Mouse (Mus musculus) Patski (cell line): ENCODE data around the gene Mtfmt. TPM values are rescaled to one million over a fixed set of nuclear protein-coding genes. Genes with fewer than 3 reads are reported as not detected.

ENCODE experiments used
- ATAC-seq: fragments of 100-300 bp; one replicate; pipeline ENCODE4 v1.8.0; 2021
- CTCF ChIA-PET: fragments of 350-600 bp; sonication (Branson Sonifier 250); formaldehyde crosslinking; loops from one replicate; lab custom pipeline; 2022; ENCODE audit warnings: inconsistent platforms; lab: Charles Lee
- POLR2A ChIA-PET: fragments of 350-600 bp; sonication (Branson Sonifier 250); formaldehyde crosslinking; loops from one replicate; lab custom pipeline; 2022; ENCODE audit warnings: antibody characterized with exemption, inconsistent platforms; lab: Charles Lee
- DNase-seq: peaks from one replicate; pipeline ENCODE4 v3.0.0-alpha.2; 2011; ENCODE audit warnings: low read depth, low spot score
- H3K27me3 ChIP-seq: fragments of 371-371 bp; one replicate; pipeline ENCODE4 v1.5.1; 2021
- CTCF ChIP-seq: fragments of 100-300 bp; IDR thresholded peaks from one replicate; pipeline ENCODE4 v1.5.1; 2021
- in situ Hi-C: fragments of 300-500 bp; cut with MboI; formaldehyde crosslinking; loops from 3 replicates; pipeline ENCODE4 v1.11.1; 2018; ENCODE audit warnings: low pct_unique_long_range_greater_than_20kb, mixed read lengths
- polyA plus RNA-seq: library from polyadenylated mRNA; unstranded; gene quantifications from one replicate; pipeline ENCODE4 v1.2.3, GENCODE M21; 2021

The Mtfmt gene
- polyA plus RNA-seq, 1 experiment from 2014 or later, result 21.3 TPM

DNA sequence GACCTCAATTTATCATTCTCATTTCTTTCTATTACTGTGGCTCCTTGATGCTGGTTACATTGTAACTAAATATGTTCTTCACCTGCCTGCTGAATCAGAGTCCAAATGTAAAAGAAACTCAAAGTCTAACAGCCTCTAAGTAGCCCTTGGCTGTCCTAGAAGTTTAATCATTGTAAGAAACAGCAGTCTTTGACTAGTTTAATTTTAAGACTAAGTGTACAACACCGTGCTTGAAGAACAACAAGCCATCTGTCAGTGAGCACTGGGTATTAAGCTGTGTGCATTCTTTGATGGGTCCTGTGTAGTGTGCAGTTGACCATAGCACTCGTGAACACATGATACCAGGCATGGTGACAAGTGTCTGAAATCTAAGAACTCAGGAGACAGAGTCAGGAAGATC is 8.1 kb upstream of the Mtfmt start:
- H3K27me3 ChIP-seq, result no peaks in the 10 kb centered on the region
- no peak for TF ChIP-seq CTCF
- ChIA-PET POLR2A (no interaction called here), CTCF (no interaction called here)
- in situ Hi-C loops, result loop anchor here (5.0 to 10.0 kb wide), 2 partner anchors 35 to 203 kb away; partner anchors contain the start of gene Kbtbd13
- DNase-seq, result no peak
- ATAC-seq, result no peak

DNA sequence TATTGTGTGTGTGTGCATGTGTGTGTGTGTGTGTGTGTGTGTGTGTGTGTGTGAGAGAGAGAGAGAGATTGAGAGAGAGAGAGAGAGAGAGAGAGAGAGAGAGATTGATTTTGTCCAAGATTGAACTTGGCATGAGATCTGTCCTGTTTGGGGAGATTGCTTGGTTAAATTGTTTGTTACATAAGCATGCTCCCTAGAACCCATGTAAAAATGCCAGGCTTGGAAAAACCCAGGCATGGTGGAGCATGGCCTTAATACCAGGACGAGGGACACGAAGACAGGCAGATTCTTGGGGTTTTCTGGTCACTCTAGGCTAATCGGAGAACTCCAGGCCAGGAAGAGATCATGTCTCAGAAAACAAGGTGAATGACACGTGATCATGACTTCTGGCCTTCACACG is 7.6 kb upstream of the Mtfmt start:
- ATAC-seq (no peak), DNase-seq (no peak)
- POLR2A ChIA-PET, result no interaction called here
- in situ Hi-C loops, result loop anchor here (5.0 to 10.0 kb wide), 2 partner anchors 36 to 203 kb away; partner anchors contain the start of gene Kbtbd13
- no peak for TF ChIP-seq CTCF
- CTCF ChIA-PET, result no interaction called here
- no peaks in the 10 kb centered on the region for H3K27me3 ChIP-seq

DNA sequence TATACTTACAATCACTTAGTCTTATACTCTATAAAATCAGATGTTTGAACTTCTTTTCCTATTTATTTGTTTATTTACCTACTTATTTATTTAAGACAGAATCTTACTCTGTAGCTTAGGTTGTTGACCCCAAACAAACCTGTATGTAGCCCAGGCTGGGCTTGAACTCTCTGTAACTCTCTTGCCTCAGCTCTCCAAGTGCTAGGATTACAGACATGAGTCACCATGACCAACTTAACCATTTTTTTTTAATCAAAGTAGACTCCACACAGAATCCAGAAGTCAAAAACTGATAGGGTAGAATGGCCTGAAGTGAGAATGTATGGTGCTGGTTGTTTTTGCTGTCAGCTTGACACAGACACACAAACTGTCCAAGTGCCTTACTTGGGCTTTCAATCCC is 5.2 kb upstream of the Mtfmt start:
- TF ChIP-seq CTCF, result no peak
- ATAC-seq (no peak), DNase-seq (no peak)
- no peaks in the 10 kb centered on the region for H3K27me3 ChIP-seq
- in situ Hi-C loops, result no loop called here
- ChIA-PET POLR2A (interaction anchor here (1.6 kb wide), 1 partner anchor 56 kb away, joined by 3 read pairs; no protein-coding TSS in a partner anchor), CTCF (interaction anchor here (1.4 to 3.5 kb wide), 3 partner anchors 37 to 64 kb away, joined by 3 to 13 read pairs (median 5); no protein-coding TSS in a partner anchor)

DNA sequence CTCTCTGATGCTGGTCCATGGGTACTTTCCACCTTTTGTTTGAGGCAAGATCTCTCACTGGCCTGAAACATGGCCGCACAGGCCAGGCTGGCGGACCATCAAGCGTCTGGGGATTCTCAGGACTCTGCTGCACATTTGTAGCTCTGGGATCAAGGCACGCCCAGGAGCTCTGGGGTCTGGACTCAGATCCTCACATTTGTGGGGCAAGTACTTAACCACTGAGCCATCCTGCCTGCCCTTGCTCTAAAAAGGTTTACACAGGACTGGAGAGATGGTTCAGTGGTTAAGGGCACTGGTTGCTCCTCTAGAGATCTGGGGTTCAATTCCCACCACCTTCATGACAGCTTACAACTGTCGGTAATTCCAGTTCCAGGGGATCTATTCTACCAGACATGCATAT is 4.7 kb upstream of the Mtfmt start:
- in situ Hi-C loops, result no loop called here
- CTCF ChIA-PET, result interaction anchor here (1.2 to 3.5 kb wide), 6 partner anchors 33 to 64 kb away, joined by 3 to 13 read pairs (median 6); partner anchors contain the start of gene Rasl12
- POLR2A ChIA-PET, result interaction anchor here (1.6 kb wide), 1 partner anchor 56 kb away, joined by 3 read pairs; no protein-coding TSS in a partner anchor
- TF ChIP-seq CTCF, result no peak
- H3K27me3 ChIP-seq, result no peaks in the 10 kb centered on the region
- DNase-seq (no peak), ATAC-seq (no peak)

DNA sequence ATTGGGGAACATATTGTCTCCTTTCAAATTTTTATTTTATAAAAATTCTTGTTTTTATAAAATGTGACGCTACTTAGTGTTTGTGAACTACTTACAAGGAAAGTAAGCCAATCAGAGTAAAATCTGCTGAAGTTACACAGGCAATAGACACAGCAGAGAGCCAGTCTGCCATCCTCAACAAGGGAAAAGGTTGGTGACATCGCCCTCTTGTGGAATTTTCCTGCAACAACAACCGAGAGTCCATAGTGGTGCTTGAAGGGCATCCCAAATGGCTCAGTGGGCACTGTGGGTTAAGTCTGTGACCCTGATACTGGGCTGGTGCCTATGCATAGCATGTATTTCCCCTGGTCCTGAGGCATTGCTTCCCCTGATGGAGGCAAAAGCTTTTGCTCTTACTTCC is 3.3 kb upstream of the Mtfmt start:
- peak; percentile 83 for TF ChIP-seq CTCF
- CTCF ChIA-PET, result interaction anchor here (0.8 to 3.5 kb wide), 6 partner anchors 8 to 59 kb away, joined by 3 to 13 read pairs (median 7); partner anchors contain the start of gene Rasl12

DNA sequence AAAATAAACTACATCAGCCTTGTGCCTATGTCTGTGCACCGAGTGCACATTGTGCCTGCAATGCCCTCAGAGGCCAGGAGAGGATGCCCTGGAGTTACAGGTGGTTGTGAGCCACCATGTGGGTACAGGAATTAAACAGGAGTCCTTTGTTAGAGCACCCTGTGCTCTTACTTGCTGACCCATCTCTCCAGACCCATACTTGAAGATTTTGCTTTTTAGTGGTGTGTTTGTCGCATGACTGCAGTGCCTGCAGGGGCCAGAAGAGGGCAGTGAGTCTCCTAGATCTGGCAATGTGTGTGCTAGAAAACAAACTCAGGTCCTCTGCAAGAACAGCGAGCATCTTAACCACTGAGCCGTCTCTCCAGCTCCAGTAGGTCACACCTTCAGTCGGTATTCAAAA is 1.4 kb upstream of the Mtfmt start:
- peak; percentile 75 for TF ChIP-seq CTCF
- POLR2A ChIA-PET, result no interaction called here
- no peak for DNase-seq
- CTCF ChIA-PET, result interaction anchor here (0.6 to 3.5 kb wide), 3 partner anchors 12 to 61 kb away, joined by 3 to 13 read pairs (median 8); no protein-coding TSS in a partner anchor
- no peaks in the 10 kb centered on the region for H3K27me3 ChIP-seq
- ATAC-seq, result no peak
- in situ Hi-C loops, result no loop called here

More for the DNA sequence above, 3.3 kb upstream of the Mtfmt start:
- ATAC-seq, result peak; percentile 44
- in situ Hi-C loops, result no loop called here
- H3K27me3 ChIP-seq, result no peaks in the 10 kb centered on the region
- peak; percentile 33 for DNase-seq
- POLR2A ChIA-PET, result no interaction called here

DNA sequence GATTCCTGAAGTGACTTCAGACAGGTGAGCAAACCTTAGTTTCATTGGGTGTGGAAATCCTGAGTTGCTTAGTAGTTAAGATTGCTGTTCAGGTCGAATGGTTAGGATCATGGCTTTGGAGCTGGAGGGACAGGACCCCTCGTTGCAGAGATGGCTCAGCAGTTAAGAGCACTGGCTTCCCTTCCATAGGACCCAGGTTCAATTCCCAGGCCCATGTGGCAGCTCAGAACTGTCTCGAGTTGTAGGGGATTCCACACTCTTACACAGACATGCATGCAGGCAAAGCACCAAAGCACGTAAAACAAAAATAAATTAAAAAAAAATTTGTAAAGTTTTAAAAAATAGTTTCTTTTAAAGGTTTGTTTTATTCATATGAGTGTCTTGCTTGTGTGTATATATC is 371 bp upstream of the Mtfmt start:
- ChIA-PET POLR2A (interaction anchor here (0.6 kb wide), 1 partner anchor 13 kb away, joined by 3 read pairs; no protein-coding TSS in a partner anchor), CTCF (interaction anchor here (0.7 to 1.2 kb wide), 4 partner anchors 20 to 64 kb away, joined by 3 to 6 read pairs (median 3); no protein-coding TSS in a partner anchor)
- in situ Hi-C loops, result no loop called here
- TF ChIP-seq CTCF, result no peak
- H3K27me3 ChIP-seq, result no peaks in the 10 kb centered on the region
- DNase-seq (no peak), ATAC-seq (no peak)

DNA sequence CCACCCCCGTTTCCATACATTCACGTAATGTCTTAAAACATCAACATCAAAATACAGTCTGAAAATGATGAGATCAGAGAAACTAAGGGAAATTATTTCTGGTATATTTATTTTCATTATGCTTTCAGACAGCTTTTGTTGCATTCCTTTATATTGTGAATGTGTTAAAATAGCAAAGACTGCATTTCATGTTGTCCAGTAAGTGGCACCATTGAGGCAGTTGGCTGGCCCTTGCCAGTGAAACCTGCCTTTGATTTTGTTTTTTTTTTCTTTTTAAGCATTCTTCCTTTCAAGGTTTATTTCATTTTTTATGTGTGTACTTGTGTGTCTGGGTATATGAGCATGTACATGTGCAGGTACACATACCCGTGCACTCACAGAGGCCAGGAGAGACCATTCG is 9.1 kb downstream of the Mtfmt start:
- no peak for DNase-seq
- ChIA-PET POLR2A (interaction anchor here (0.6 kb wide), 1 partner anchor 164 kb away, joined by 4 read pairs; no protein-coding TSS in a partner anchor), CTCF (no interaction called here)
- in situ Hi-C loops, result no loop called here
- H3K27me3 ChIP-seq, result no peaks in the 10 kb centered on the region
- no peak for TF ChIP-seq CTCF
- no peak for ATAC-seq

DNA sequence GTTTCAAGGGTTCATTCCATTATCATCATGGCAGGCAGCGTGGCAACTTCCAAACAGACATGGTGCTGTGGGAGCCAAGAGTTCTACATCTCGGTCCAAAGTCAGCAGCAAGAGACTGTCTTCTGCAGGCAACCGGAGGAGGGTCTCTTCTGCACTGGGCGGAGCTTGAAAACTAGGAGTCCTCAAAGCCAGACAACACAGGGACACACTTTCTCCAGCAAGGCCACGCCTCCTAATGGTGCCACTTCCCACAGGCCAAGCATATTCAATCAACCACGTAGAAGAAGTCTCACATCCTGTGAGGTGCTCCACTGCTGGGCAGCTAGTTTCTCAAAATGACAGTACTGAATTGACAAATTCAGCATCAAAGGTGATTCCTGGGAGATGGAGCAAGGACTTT is 12.4 kb downstream of the Mtfmt start:
- DNase-seq, result no peak
- no peaks in the 10 kb centered on the region for H3K27me3 ChIP-seq
- no peak for TF ChIP-seq CTCF
- POLR2A ChIA-PET, result interaction anchor here (0.7 to 1.9 kb wide), 2 partner anchors 12 to 13 kb away, joined by 3 to 5 read pairs; partner anchors contain the start of gene Mtfmt
- in situ Hi-C loops, result no loop called here
- CTCF ChIA-PET, result no interaction called here
- ATAC-seq, result no peak

DNA sequence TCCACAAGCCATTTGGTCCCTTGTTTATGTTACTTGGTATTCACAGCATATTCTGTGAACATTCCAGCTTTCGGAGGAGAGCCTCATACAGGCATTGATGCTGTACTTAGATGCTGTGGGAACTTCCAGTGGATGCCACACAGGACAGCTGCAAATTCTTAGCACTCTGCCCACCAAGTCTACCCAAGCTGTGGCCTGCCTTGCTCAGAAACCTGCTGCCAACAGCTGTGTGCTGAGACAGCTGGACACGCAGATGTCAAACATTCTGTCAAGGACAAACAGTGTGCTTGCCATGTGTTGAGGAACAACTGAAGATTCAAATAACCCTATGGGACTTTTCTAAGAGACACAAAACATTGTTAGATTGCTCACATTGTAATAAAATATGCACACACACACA is 23.4 kb downstream of the Mtfmt start:
- ATAC-seq, result no peak

DNA sequence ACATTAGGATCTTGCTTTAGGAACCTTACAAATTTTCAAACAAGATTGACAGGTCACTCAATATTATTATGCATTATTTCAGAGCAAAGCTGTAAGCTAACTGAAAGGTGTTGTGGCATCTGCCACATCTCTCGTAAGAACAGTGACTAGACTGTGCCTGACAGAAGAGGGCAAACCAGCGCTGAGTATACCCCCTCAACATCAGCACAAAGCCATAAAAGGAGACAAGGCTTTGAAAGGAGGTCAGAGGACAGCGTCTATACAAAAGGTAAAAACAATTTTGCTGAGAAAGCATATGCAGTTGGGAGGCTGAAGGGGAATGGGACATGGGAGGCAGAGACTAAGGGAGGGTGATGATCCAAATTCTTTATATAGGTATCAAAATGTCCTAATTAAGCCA is 24.6 kb downstream of the Mtfmt start:
- H3K27me3 ChIP-seq, result no peaks in the 10 kb centered on the region
- ChIA-PET POLR2A (interaction anchor here (1.3 kb wide), 1 partner anchor 12 kb away, joined by 5 read pairs; no protein-coding TSS in a partner anchor), CTCF (interaction anchor here (0.8 to 1.2 kb wide), 2 partner anchors 10 to 12 kb away, joined by 3 read pairs; no protein-coding TSS in a partner anchor)
- in situ Hi-C loops, result no loop called here
- ATAC-seq (no peak), DNase-seq (no peak)
- TF ChIP-seq CTCF, result no peak

More for the DNA sequence above, 23.4 kb downstream of the Mtfmt start:
- POLR2A ChIA-PET, result interaction anchor here (0.6 to 1.3 kb wide), 2 partner anchors 10 to 39 kb away, joined by 3 to 5 read pairs; no protein-coding TSS in a partner anchor
- in situ Hi-C loops, result loop anchor here (10.0 kb wide), 1 partner anchor 126 kb away; the partner anchor contains the start of genes Pif1 and Plekho2
- DNase-seq, result no peak
- H3K27me3 ChIP-seq, result no peaks in the 10 kb centered on the region
- CTCF ChIA-PET, result no interaction called here
- no peak for TF ChIP-seq CTCF
